Mouse (Mus musculus) CH12.LX (cell line): ENCODE measurements around the gene Jun. TPM values are rescaled to one million over a fixed set of nuclear protein-coding genes. Genes with fewer than 3 reads are reported as not detected.

Experiments used
- DNase-seq: peaks from one replicate; pipeline ENCODE4 v3.0.0-alpha.2; 2013; ENCODE audit errors: extremely low read depth
- H3K27ac ChIP-seq: 2 replicates; pipeline ENCODE4 v1.5.1; 2012; ENCODE audit warnings: low read depth, mild to moderate bottlenecking, control low read depth, moderate library complexity; ENCODE audit not compliant: insufficient read depth
- H3K27me3 ChIP-seq: replicated peaks from 2 replicates; pipeline ENCODE3; 2012; ENCODE audit warnings: inconsistent platforms
- H3K36me3 ChIP-seq, 2 experiments: replicated peaks in 1 of 2; 2 replicates each; pipeline versions ENCODE3 to v1.6.1; 2012; ENCODE audit warnings: inconsistent platforms in 1 of 2, low read length in 1 of 2, mild to moderate bottlenecking in 1 of 2, mixed read lengths in 1 of 2, moderate library complexity in 1 of 2; ENCODE audit not compliant: control insufficient read depth in 1 of 2, insufficient read depth in 1 of 2
- H3K4me1 ChIP-seq, 2 experiments: 2 replicates each; pipeline ENCODE4 v1.6.1; 2012; ENCODE audit warnings: inconsistent platforms in 1 of 2, moderate library complexity in 1 of 2; ENCODE audit not compliant: insufficient read depth in 2 of 2, control insufficient read depth in 1 of 2
- H3K4me2 ChIP-seq: 2 replicates; pipeline ENCODE4 v1.6.1; 2012; ENCODE audit warnings: low read depth, mild to moderate bottlenecking, control low read depth; ENCODE audit not compliant: poor library complexity, insufficient read depth, severe bottlenecking
- H3K4me3 ChIP-seq, 3 experiments: fragments of 150-350 bp in 1 of 3; sonication (generic) in 1 of 3; replicated peaks in 1 of 3; 2 replicates each; pipeline versions ENCODE3 to v1.5.1; 2011 to 2012; ENCODE audit warnings: low read depth in 2 of 3, low read length in 2 of 3, mild to moderate bottlenecking in 2 of 3, moderate library complexity in 2 of 3, control low read depth in 1 of 3, improper control_type of control experiment in 1 of 3, inconsistent platforms in 1 of 3, mixed read lengths in 1 of 3; ENCODE audit not compliant: poor library complexity in 1 of 3
- H3K79me2 ChIP-seq: replicated peaks from 2 replicates; pipeline ENCODE4 v1.6.1; 2012; ENCODE audit warnings: mild to moderate bottlenecking, moderate library complexity; ENCODE audit not compliant: control insufficient read depth, poor library complexity, insufficient read depth, severe bottlenecking; ENCODE audit errors: extremely low read depth
- H3K9ac ChIP-seq: 2 replicates; pipeline ENCODE4 v1.6.1; 2012; ENCODE audit warnings: low read depth, mild to moderate bottlenecking, control low read depth, moderate library complexity; ENCODE audit not compliant: insufficient read depth
- H3K9me3 ChIP-seq: replicated peaks from 2 replicates; pipeline ENCODE3; 2012; ENCODE audit warnings: low read length, inconsistent platforms, mixed read lengths
- BHLHE40 ChIP-seq: IDR thresholded peaks from 2 replicates; pipeline ENCODE4 v1.6.1; 2011; ENCODE audit warnings: mild to moderate bottlenecking, low read depth, low read length, improper control_type of control experiment
- CTCF ChIP-seq, 2 experiments: IDR thresholded peaks in 1 of 2; conservative IDR thresholded peaks in 1 of 2; 2 replicates each; pipeline ENCODE4 v1.5.1; 2011 to 2012; ENCODE audit warnings: low read depth in 2 of 2, low read length in 2 of 2, improper control_type of control experiment in 1 of 2, inconsistent platforms in 1 of 2, mild to moderate bottlenecking in 1 of 2, moderate library complexity in 1 of 2
- EP300 ChIP-seq: IDR thresholded peaks from 2 replicates; pipeline ENCODE4 v1.6.1; 2011; ENCODE audit warnings: low read length, improper control_type of control experiment
- GABPA ChIP-seq: IDR thresholded peaks from 2 replicates; pipeline ENCODE4 v1.6.1; 2012; ENCODE audit warnings: low read depth, low read length, improper control_type of control experiment, inconsistent platforms; ENCODE audit not compliant: insufficient replicate concordance
- HCFC1 ChIP-seq: IDR thresholded peaks from 2 replicates; pipeline ENCODE4 v1.6.1; 2012; ENCODE audit warnings: low read depth, mild to moderate bottlenecking, inconsistent platforms, low read length, improper control_type of control experiment
- IRF4 ChIP-seq: IDR thresholded peaks from 2 replicates; pipeline ENCODE4 v1.6.1; 2014; ENCODE audit warnings: low read depth, mild to moderate bottlenecking, inconsistent platforms, low read length, improper control_type of control experiment
- KAT2A ChIP-seq: IDR thresholded peaks from 2 replicates; pipeline ENCODE4 v1.6.1; 2012; ENCODE audit warnings: low read length, improper control_type of control experiment, inconsistent platforms; ENCODE audit not compliant: insufficient replicate concordance
- MAX ChIP-seq: IDR thresholded peaks from 2 replicates; pipeline ENCODE4 v1.6.1; 2011; ENCODE audit warnings: low read length, improper control_type of control experiment
- MAZ ChIP-seq: IDR thresholded peaks from 2 replicates; pipeline ENCODE4 v1.6.1; 2012; ENCODE audit warnings: low read depth, mild to moderate bottlenecking, inconsistent platforms, low read length, improper control_type of control experiment, moderate library complexity
- MEF2A ChIP-seq: IDR thresholded peaks from 2 replicates; pipeline ENCODE4 v1.6.1; 2014; ENCODE audit warnings: low read depth, mild to moderate bottlenecking, inconsistent platforms, low read length, improper control_type of control experiment, borderline replicate concordance
- NELFE ChIP-seq: IDR thresholded peaks from 2 replicates; pipeline ENCODE4 v1.6.1; 2011; ENCODE audit warnings: low read depth, low read length, improper control_type of control experiment
- NRF1 ChIP-seq: IDR thresholded peaks from 2 replicates; pipeline ENCODE4 v1.6.1; 2014; ENCODE audit warnings: low read depth, mild to moderate bottlenecking, inconsistent platforms, low read length, improper control_type of control experiment, moderate library complexity
- POLR2A ChIP-seq: IDR thresholded peaks from 2 replicates; pipeline ENCODE4 v1.6.1; 2011; ENCODE audit warnings: low read depth, mild to moderate bottlenecking, improper control_type of control experiment, low read length
- RCOR1 ChIP-seq: conservative IDR thresholded peaks from 2 replicates; pipeline ENCODE4 v1.6.1; 2012; ENCODE audit warnings: low read depth, mild to moderate bottlenecking, inconsistent platforms, low read length, improper control_type of control experiment
- SIN3A ChIP-seq: IDR thresholded peaks from 2 replicates; pipeline ENCODE4 v1.6.1; 2012; ENCODE audit warnings: low read length, improper control_type of control experiment, inconsistent platforms
- SMC3 ChIP-seq: IDR thresholded peaks from 2 replicates; pipeline ENCODE4 v1.6.1; 2011; ENCODE audit warnings: low read depth, low read length, improper control_type of control experiment
- TBP ChIP-seq: conservative IDR thresholded peaks from 2 replicates; pipeline ENCODE4 v1.6.1; 2011; ENCODE audit warnings: low read depth, low read length, improper control_type of control experiment
- UBTF ChIP-seq: IDR thresholded peaks from 2 replicates; pipeline ENCODE4 v1.6.1; 2012; ENCODE audit warnings: low read depth, mild to moderate bottlenecking, inconsistent platforms, low read length, improper control_type of control experiment, moderate library complexity
- USF1 ChIP-seq: IDR thresholded peaks from 2 replicates; pipeline ENCODE4 v1.6.1; 2014; ENCODE audit warnings: low read depth, mild to moderate bottlenecking, inconsistent platforms, low read length, improper control_type of control experiment
- ZMIZ1 ChIP-seq: IDR thresholded peaks from 2 replicates; pipeline ENCODE4 v1.6.1; 2012; ENCODE audit warnings: low read depth, mild to moderate bottlenecking, inconsistent platforms, low read length, improper control_type of control experiment
- ZNF384 ChIP-seq: IDR thresholded peaks from 2 replicates; pipeline ENCODE4 v1.6.1; 2012; ENCODE audit warnings: low read depth, low read length, improper control_type of control experiment, inconsistent platforms
- dilution Hi-C: fragments of 300-500 bp; cut with MboI; formaldehyde crosslinking; loops from 2 replicates; pipeline ENCODE4 v1.14.3; 2020; ENCODE audit warnings: low sequenced_read_pairs; ENCODE audit not compliant: extremely low pct_unique_long_range_greater_than_20kb, extremely low pct_ligation_motif_present
- in situ Hi-C: fragments of 300-500 bp; cut with MboI; formaldehyde crosslinking; loops from 3 replicates; pipeline ENCODE4 v1.14.3; 2019; ENCODE audit warnings: low sequenced_read_pairs, low pct_ligation_motif_present, low pct_unique_long_range_greater_than_20kb, mixed read lengths
- polyA plus RNA-seq: library from polyadenylated mRNA; unstranded; fragments of >175 nt; gene quantifications from 2 replicates; pipeline ENCODE4 v1.2.1, GENCODE M21; 2012; ENCODE audit warnings: low read depth; ENCODE audit not compliant: insufficient read length
- total RNA-seq, 2 experiments: library from RNA; depleted of rRNA; stranded (reverse); fragments of 300-350 nt in 1 of 2; fragments of >200 nt in 1 of 2; gene quantifications; 2 replicates each; pipeline ENCODE4 v1.2.3; 2012 to 2014

The Jun gene
- total and polyA plus RNA-seq, 3 experiments: 7.2 to 15.0 (median 10.4) TPM

- Histone ChIP-seq H3K79me2 (peaks cover 2% of the 10 kb centered on the region), H3K9ac (no peak overlapping the region), H3K4me1 (peaks cover 0 to 9% of the 10 kb centered on the region in 2 experiments; a peak in 3 of 4 replicates)
- dilution Hi-C loops: no loop called here
- in situ Hi-C loops: no loop called here
- DNase-seq: no peak
- TF ChIP-seq ZMIZ1 (no peak), IRF4 (no peak), POLR2A (no peak), MEF2A (no peak), SMC3 (no peak), NRF1 (no peak), BHLHE40 (no peak), GABPA (no peak), NELFE (no peak), ZNF384 (no peak)
- TF ChIP-seq, all 38 proteins: peak for 0
- Histone ChIP-seq H3K27ac (no peak overlapping the region), H3K27me3 (no peaks in the 10 kb centered on the region), H3K9me3 (no peaks in the 10 kb centered on the region), H3K4me3 (no peak overlapping the region), H3K36me3 (peaks cover 0 to 2% of the 10 kb centered on the region in 2 experiments), H3K4me2 (no peak overlapping the region)
These were observed 7.3 kb downstream of the Jun start for GRCm38 (mm10) chr4:95044721-95045120.

GRCm38 (mm10) chr4:95038024-95038423, 14.0 kb downstream of the Jun start:
- H3K4me2 ChIP-seq: no peak overlapping the region
- H3K4me1 ChIP-seq: peaks cover 0 to 5% of the 10 kb centered on the region in 2 experiments; a peak in 1 of 4 replicates
- H3K36me3 ChIP-seq: no peaks in the 10 kb centered on the region
- H3K79me2 ChIP-seq: no peaks in the 10 kb centered on the region
- no peak overlapping the region for H3K4me3 ChIP-seq
- no peaks in the 10 kb centered on the region for H3K27me3 ChIP-seq
- H3K9me3 ChIP-seq: no peaks in the 10 kb centered on the region
- in situ Hi-C loops: no loop called here
- H3K27ac ChIP-seq: no peak overlapping the region
- no peak overlapping the region for H3K9ac ChIP-seq
- TF ChIP-seq TBP (no peak), USF1 (no peak), MAX (no peak), CTCF (conservative IDR thresholded peaks at IDR 0.05 in 1 of 2, IDR thresholded peaks at IDR 0.05 in 1 of 2; ENCODE audit: low read depth in 2 of 2, low read length in 2 of 2) (no peak), ZNF384 (no peak), HCFC1 (no peak), SIN3A (no peak), ZMIZ1 (no peak), RCOR1 (no peak), MAZ (no peak), SMC3 (no peak), GABPA (no peak), MEF2A (no peak), KAT2A (no peak), EP300 (no peak), NRF1 (no peak), UBTF (no peak)
- TF ChIP-seq, all 38 proteins: peak for 0
- dilution Hi-C loops: no loop called here
- no peak for DNase-seq
